Mouse (Mus musculus) intestine, embryonic 16.5 days (tissue): ENCODE measurements around the gene Ttll10. TPM values are rescaled to one million over a fixed set of nuclear protein-coding genes. Genes with fewer than 3 reads are reported as not detected.

Source experiments
- ATAC-seq: fragments of 200-750 bp; cut with Nextera tagmentation; 2 replicates; pipeline ENCODE4 v1.8.0; 2017; ENCODE audit warnings: moderate TSS enrichment, moderate library complexity
- H3K27ac ChIP-seq: fragments of 300-500 bp; sonication (generic); 2 replicates; pipeline ENCODE4 v1.5.1; 2014; ENCODE audit warnings: mild to moderate bottlenecking, low read length
- H3K27me3 ChIP-seq: fragments of 300-500 bp; sonication (generic); replicated peaks from 2 replicates; pipeline ENCODE4 v1.6.1; 2014; ENCODE audit warnings: low read length, control low read depth, mixed read lengths; ENCODE audit not compliant: control insufficient read depth, insufficient read depth
- H3K36me3 ChIP-seq: fragments of 300-500 bp; sonication (generic); 2 replicates; pipeline ENCODE4 v1.6.1; 2014; ENCODE audit warnings: low read length, control low read depth; ENCODE audit not compliant: control insufficient read depth, insufficient read depth
- H3K4me1 ChIP-seq: fragments of 300-500 bp; sonication (generic); 2 replicates; pipeline ENCODE4 v1.6.1; 2014; ENCODE audit warnings: low read length, control low read depth, mixed read lengths; ENCODE audit not compliant: control insufficient read depth, insufficient read depth
- H3K4me2 ChIP-seq: fragments of 300-500 bp; sonication (generic); 2 replicates; pipeline ENCODE4 v1.6.1; 2014; ENCODE audit warnings: low read depth, low read length, control low read depth
- H3K4me3 ChIP-seq: fragments of 300-500 bp; sonication (generic); 2 replicates; pipeline ENCODE4 v1.5.1; 2014; ENCODE audit warnings: mild to moderate bottlenecking, low read length
- H3K9ac ChIP-seq: fragments of 300-500 bp; sonication (generic); 2 replicates; pipeline ENCODE4 v1.6.1; 2014; ENCODE audit warnings: low read depth, low read length
- H3K9me3 ChIP-seq: fragments of 300-500 bp; sonication (generic); 2 replicates; pipeline ENCODE4 v1.6.1; 2016; ENCODE audit warnings: low read length, control low read depth; ENCODE audit not compliant: control insufficient read depth
- WGBS: fragments of 180-500 bp; shearing (Covaris S2); extraction: QIAGEN DNeasy Blood & Tissue Kit; methylation state at CpG from one replicate; pipeline ENCODE4 v1.1.7; 2014; 5-methylcytosine and 5-hydroxymethylcytosine counted together
- polyA plus RNA-seq: library from polyadenylated mRNA; unstranded; fragments of >200 nt; fragmentation: Nextera tagmentation; extraction: Ambion mirVana; gene quantifications from 2 replicates; pipeline ENCODE4 v1.2.1, GENCODE M21; 2015

Gene Ttll10
- polyA plus RNA-seq, 1 experiment from 2014 or later = 4.2 TPM

DNA sequence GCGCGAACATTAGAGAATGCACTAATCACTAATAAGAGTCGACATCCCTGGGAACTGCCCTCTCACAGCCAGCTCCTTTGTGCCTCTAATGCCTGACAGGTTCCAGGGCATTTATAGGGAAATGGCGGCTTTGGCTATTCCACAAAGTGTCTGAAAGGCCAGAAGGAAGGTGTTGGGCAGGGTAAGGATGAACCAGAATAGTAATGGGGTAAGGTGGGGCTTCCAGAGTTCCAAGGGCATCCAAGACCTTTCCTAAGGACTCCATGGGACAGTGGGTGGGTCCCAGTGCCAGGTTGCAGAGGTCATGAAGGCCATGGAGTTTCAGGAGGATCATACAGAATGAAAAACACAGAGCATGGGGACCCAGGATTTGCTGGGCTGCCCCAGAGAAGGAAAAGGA, 24.9 kb downstream of the Ttll10 start:
- Histone ChIP-seq H3K9me3 (no peaks in the 10 kb centered on the region), H3K9ac (no peak overlapping the region), H3K4me2 (no peak overlapping the region), H3K4me1 (peaks cover 22% of the 10 kb centered on the region), H3K36me3 (peaks cover 2% of the 10 kb centered on the region; the same call in 1 of the 2 replicates), H3K4me3 (no peak overlapping the region), H3K27me3 (peaks cover 9% of the 10 kb centered on the region; the same call in 1 of the 2 replicates), H3K27ac (no peak overlapping the region)
- ATAC-seq = no peak
- 73% methylated on average over 4 of the region's 4 CpGs for WGBS

- Histone ChIP-seq H3K4me3 (no peak overlapping the region), H3K4me2 (no peak overlapping the region), H3K9ac (no peak overlapping the region), H3K36me3 (peaks cover 2% of the 10 kb centered on the region; the same call in 1 of the 2 replicates), H3K4me1 (peaks cover 22% of the 10 kb centered on the region), H3K9me3 (no peaks in the 10 kb centered on the region), H3K27ac (no peak overlapping the region), H3K27me3 (peaks cover 9% of the 10 kb centered on the region; the same call in 1 of the 2 replicates)
- 47% methylated on average over 6 of the region's 6 CpGs for WGBS
- no peak for ATAC-seq
Observed at GRCm38 (mm10) chr4:156033476-156034119, 25.6 kb downstream of the Ttll10 start.

DNA sequence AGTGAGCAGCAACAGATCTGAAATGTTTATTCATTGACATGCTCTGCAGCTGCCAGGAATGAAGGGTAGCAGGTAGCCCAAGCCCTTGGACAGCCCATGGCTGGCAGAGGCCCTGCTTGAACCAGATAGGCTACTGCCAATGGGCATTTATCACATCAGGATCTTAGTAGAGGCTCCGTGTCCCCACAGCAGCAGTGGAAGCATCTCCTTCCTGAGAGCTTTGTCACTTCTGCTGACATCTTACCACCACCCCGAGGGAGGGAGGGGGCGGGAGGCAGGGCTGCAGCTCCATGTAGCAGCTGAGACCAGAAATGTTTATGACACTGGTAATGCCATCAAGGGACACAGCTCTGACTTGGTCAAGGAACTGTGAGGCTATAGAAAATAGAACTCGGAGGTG, 26.4 kb downstream of the Ttll10 start:
- H3K27ac ChIP-seq = peak overlapping the region; percentile 90
- H3K27me3 ChIP-seq = peaks cover 9% of the 10 kb centered on the region; the same call in 1 of the 2 replicates
- 80% methylated on average over 4 of the region's 4 CpGs for WGBS

DNA sequence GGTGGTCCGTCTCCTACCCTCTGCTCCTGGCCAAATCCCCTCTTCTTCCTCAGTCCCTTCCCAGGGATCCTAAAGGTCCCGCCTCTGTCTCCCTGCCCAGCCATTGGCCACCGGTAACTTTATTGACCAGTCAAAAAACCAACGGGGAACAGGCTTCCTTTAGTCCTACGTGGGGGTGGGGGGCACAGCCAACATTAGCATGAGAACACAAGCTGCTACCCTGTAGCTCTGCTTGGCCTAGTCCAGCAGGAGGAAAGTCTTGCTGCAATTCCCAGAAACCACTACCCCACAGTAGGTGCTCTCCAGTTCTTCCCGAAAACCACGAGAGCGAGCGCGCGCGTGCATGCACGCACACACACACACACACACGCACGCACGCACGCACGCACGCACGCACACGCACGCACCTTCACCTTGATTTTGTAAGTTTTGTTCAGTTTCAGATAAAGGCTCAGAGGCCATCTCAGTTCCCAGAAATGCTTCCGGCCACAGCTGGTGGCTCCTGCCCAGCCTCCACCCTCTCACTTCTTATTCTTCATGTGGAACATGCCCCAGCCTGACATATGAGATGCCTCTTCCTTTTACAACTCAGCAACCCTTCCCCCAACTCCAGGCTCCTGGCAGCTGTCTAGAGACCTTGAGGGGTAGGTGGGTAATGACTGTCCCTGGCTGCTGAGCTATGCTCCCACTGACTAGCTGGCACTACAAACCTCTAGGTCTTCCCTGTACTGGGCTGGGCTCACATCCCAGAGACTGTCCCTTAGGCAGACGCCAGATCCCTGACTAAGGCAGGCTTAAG, 27.4 kb downstream of the Ttll10 start:
- peak; percentile 95 for ATAC-seq
- H3K4me3 ChIP-seq = peak overlapping the region; percentile 53
- peaks cover 9% of the 10 kb centered on the region; the same call in 1 of the 2 replicates for H3K27me3 ChIP-seq
- H3K9me3 ChIP-seq = no peaks in the 10 kb centered on the region
- H3K36me3 ChIP-seq = peaks cover 5% of the 10 kb centered on the region; the same call in 1 of the 2 replicates
- H3K9ac ChIP-seq = peak overlapping the region; percentile 76
- 1% methylated on average over 24 of the region's 24 CpGs for WGBS
- H3K4me2 ChIP-seq = peak overlapping the region; percentile 77
- peak overlapping the region; percentile 90 for H3K27ac ChIP-seq
- H3K4me1 ChIP-seq = peaks cover 22% of the 10 kb centered on the region

More for the DNA sequence above, 26.4 kb downstream of the Ttll10 start:
- ATAC-seq = no peak
- no peaks in the 10 kb centered on the region for H3K9me3 ChIP-seq
- no peak overlapping the region for H3K4me3 ChIP-seq
- H3K4me2 ChIP-seq = no peak overlapping the region
- peaks cover 4% of the 10 kb centered on the region; the same call in 1 of the 2 replicates for H3K36me3 ChIP-seq
- H3K9ac ChIP-seq = peak overlapping the region; percentile 76; the same call in 1 of the 2 replicates
- peaks cover 22% of the 10 kb centered on the region for H3K4me1 ChIP-seq

DNA sequence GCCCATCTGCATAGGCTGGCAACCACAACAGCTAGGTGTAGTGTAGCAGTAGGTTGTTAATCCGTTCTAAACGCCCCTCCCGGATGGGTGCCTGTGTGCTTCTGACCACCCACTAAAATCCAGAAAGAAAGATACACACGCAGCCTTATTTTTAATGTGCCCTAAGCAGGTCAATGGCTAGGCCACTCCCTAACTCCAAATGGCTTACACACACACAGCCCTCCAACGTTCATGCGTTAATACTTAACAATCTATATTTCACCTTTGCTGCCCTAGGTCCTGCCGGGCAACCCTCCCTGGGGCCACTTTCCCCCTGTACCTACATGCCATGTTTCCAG, 28.0 kb downstream of the Ttll10 start:
- Histone ChIP-seq H3K4me3 (peak overlapping the region; percentile 53), H3K36me3 (peaks cover 5% of the 10 kb centered on the region; the same call in 1 of the 2 replicates), H3K4me2 (peak overlapping the region; percentile 77), H3K27me3 (peaks cover 9% of the 10 kb centered on the region; the same call in 1 of the 2 replicates), H3K27ac (peak overlapping the region; percentile 90), H3K9me3 (no peaks in the 10 kb centered on the region), H3K4me1 (peaks cover 22% of the 10 kb centered on the region), H3K9ac (peak overlapping the region; percentile 76)
- peak; percentile 73 for ATAC-seq
- WGBS = 2% methylated on average over 7 of the region's 7 CpGs

GRCm38 (mm10) chr4:156030651-156031118, 28.5 kb downstream of the Ttll10 start:
- 0 out of 2 replicates have a peak overlapping the region, but pooled peaks have one; percentile 16 for H3K27ac ChIP-seq
- peak overlapping the region; percentile 53 for H3K4me3 ChIP-seq
- peaks cover 22% of the 10 kb centered on the region for H3K4me1 ChIP-seq
- no peaks in the 10 kb centered on the region for H3K9me3 ChIP-seq
- ATAC-seq = peak; percentile 1; the same call in 1 of the 2 replicates
- peaks cover 5% of the 10 kb centered on the region; the same call in 1 of the 2 replicates for H3K36me3 ChIP-seq
- peak overlapping the region; percentile 76 for H3K9ac ChIP-seq
- 42% methylated on average over 9 of the region's 9 CpGs for WGBS
- H3K27me3 ChIP-seq = peaks cover 4% of the 10 kb centered on the region; the same call in 1 of the 2 replicates
- H3K4me2 ChIP-seq = peak overlapping the region; percentile 77

DNA sequence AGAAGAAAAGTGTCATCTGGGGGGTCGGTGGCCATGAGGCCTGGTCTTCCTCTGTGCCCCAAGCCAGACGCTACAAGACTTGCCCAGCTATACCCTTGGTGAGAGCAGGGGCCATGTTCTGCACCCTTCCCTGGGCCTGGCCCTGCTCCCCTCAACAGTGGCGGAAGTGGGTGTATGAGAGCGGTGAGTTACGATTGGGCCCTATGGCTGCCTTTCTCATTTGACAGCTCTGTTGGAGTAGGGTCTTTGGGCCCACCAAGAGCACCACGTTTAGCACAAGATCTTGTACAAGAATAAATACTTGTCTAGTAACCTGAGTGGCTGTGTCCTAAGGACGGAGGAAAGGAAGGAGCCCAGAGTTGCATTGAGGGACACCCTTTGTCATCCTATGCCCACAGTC, 30.6 kb downstream of the Ttll10 start:
- Histone ChIP-seq H3K4me1 (peaks cover 22% of the 10 kb centered on the region), H3K9me3 (no peaks in the 10 kb centered on the region), H3K27ac (no peak overlapping the region), H3K4me3 (no peak overlapping the region), H3K9ac (no peak overlapping the region), H3K27me3 (no peaks in the 10 kb centered on the region), H3K36me3 (peaks cover 5% of the 10 kb centered on the region; the same call in 1 of the 2 replicates), H3K4me2 (no peak overlapping the region)
- 88% methylated on average over 7 of the region's 7 CpGs for WGBS
- no peak for ATAC-seq

- WGBS = 29% methylated on average over 4 of the region's 4 CpGs
- H3K9me3 ChIP-seq = no peaks in the 10 kb centered on the region
- H3K9ac ChIP-seq = no peak within 1 kb of the TSS
- H3K27me3 ChIP-seq = no peaks in the 10 kb centered on the region
- H3K4me3 ChIP-seq = no peak within 1 kb of the TSS
- no peak within 1 kb of the TSS for H3K4me2 ChIP-seq
- ATAC-seq = no peak
- peaks cover 10% of the 10 kb centered on the region for H3K4me1 ChIP-seq
- peaks cover 5% of the 10 kb centered on the region; the same call in 1 of the 2 replicates for H3K36me3 ChIP-seq
- no peak within 1 kb of the TSS for H3K27ac ChIP-seq
Observed at GRCm38 (mm10) chr4:156026013-156026412, 33.2 kb downstream of the Ttll10 start, which contains the start of gene Tnfrsf18. Gene Tnfrsf18, plus strand, starts transcription at chr4:156026164.

DNA sequence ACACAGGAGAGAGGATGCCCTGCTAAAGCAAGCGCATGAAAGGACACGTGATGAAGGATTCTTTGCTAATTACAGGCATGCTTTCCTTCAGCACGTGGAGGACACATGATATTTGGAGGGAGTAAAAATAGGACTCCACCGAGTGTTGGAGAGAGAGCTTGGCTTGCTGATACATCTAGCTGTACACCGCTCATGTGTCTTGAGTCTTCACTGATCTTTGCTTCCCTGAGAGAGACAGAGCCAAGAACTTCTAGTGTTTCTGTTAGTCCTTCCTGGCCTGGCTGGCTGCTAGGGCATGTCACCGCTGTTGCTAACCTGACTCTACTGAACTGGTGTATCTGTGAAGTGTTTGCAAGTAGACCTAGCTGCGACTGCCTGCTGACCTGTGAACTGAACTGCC, 35.0 kb downstream of the Ttll10 start:
- Histone ChIP-seq H3K4me2 (no peak overlapping the region), H3K27me3 (no peaks in the 10 kb centered on the region), H3K9ac (no peak overlapping the region), H3K4me1 (no peaks in the 10 kb centered on the region), H3K27ac (no peak overlapping the region), H3K9me3 (no peaks in the 10 kb centered on the region), H3K4me3 (no peak overlapping the region), H3K36me3 (peaks cover 2% of the 10 kb centered on the region; the same call in 1 of the 2 replicates)
- no peak for ATAC-seq
- WGBS = 90% methylated on average over 7 of the region's 7 CpGs
